Mouse (Mus musculus): ENCODE results near the gene Szrd1.

Gene Szrd1

DNA sequence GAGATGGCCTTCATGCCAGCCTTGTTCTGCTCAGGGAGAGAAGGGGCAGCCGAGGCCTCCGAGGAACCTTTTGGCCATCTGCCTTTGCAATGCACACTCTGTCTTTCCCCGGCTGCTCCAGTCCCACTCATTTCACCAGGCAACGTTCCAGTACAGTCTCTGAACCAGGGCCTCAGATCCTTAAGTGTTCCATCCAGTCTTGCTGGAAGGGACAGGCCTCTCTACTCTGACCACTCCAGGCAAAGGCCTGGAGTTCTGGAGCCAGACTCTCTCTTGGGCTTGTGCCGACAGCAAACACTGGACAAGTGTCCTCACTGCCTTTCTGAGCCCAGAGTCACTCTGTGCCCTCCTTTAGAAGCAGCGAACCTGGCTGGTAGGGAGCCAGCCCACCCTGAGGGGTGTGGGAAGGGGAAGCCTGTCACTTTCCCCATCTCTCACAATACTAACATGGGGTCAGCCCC lies 25.0 kb downstream of the Szrd1 start:
- DNase-seq (ENCODE audit: low spot score in 2 of 2) = no peak

DNA sequence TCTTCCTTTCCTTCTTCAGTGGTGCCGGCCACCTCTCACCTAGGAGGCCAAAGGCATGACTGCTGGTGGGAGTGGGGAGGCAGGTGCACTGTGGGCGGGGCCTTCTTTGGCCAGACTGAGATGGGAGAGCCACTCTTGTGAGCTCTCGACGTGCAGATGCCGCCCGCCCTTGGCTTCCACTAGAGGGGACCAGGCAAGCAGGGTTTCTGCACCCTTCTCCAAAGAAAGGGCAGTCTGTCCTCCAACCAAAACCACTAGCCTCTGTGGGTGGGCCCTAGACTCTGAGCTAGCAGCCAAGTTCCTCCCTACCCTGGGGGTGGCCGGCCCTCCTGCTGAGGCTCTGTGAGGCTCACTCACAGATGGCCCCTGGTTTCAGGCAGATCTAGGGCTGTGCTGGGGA lies 25.7 kb downstream of the Szrd1 start:
- DNase-seq (ENCODE audit: low spot score in 2 of 2) = no peak

DNA sequence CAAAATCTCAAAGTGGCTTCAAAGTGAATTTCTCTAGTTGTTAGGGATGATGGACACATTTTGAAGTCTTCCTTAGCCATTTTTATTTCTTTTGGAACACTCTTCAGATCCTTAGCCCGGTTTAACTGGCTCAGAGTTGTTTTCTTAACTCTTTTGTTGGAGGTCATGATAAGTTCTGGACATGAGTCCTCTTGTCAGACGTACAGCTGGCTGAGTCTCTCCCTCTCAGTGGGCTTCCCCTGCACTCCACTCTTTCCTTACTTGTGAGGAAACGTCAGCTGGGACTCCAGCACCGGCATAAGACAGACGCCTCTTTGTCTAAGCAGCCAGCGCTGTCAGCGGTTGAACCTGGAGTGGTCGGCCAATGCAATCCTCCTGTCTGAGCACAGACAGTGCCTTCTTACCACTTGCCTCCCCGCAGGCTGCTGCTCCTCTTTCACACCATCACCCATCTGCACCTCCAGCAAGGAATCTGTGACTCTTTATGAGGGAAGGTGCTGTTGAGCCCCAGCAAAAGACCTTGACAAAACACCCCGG lies 31.3 kb downstream of the Szrd1 start:
- DNase-seq (ENCODE audit: low spot score in 2 of 2) = no peak

DNA sequence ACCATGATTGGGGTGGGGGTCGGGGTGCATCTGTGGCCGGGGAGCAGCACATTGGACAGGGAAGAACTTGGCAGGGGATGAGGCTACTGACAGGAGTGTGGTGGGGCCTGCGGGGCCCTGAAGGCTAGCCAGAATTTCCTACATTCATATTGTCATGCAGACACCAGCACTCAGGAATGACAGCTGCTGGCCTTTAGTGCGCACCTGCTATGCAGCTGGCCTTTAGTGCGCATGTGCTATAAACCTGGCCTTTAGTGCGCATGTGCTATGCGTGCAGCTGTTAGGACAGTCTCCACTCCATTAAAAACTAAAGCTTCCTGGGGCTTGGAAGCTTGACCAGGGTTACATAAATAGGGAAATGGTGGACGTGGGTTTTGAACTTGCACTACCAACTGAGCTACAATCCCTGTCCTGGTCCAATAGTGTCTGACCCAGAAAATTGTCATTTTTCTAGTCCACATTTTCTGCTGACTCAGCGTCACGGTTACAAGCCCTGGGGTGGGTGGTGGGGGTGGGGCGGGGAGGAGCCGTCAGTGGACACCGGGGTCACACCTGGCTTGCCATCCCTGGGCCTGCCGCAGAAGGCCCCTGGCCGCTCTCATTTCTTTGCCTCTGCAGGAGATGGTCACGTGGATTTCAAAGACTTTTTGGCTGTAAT lies 32.9 kb downstream of the Szrd1 start:
- DNase-seq (ENCODE audit: low spot score in 2 of 2) = no peak

DNA sequence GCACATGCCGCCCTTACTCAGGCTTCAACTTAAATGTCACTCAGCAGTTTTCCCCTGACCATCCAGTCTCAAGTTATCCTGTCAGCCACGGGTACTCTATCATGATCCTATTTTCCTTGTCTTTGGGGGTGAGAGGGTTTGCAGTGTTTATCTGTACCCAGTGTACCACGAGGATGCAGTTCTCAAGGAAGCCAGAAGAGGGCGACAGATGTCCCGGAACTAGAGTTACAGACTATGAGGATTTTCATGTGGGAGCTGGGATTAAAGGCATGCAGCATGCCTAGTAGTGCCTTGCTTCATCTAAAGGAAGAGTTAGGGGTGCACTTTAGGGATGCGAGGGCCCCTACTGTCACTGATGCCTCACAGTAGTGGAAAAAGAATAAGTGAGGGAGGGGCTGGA lies 37.7 kb downstream of the Szrd1 start:
- DNase-seq (ENCODE audit: low spot score in 2 of 2) = no peak

DNA sequence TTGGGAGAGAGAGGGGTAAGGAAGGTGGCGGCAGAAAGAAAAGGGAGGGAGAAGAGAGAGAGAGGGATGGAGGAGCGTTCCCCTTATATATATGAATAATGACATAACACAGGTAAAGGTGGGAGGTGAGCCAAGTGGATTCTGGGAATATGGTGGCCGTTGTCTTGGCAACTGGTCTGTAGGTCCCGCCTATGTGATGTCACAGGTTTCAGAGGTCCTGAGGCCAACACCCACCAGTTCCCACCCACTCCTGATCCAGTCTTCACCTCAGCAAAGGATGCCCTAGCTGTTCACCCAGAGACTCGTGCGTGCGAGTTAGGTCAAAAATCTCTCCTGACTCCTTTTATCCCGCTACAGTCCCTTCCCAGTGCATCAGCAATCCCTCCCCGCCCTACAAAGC lies 38.3 kb downstream of the Szrd1 start:
- no peak for DNase-seq (ENCODE audit: low spot score in 2 of 2)

DNA sequence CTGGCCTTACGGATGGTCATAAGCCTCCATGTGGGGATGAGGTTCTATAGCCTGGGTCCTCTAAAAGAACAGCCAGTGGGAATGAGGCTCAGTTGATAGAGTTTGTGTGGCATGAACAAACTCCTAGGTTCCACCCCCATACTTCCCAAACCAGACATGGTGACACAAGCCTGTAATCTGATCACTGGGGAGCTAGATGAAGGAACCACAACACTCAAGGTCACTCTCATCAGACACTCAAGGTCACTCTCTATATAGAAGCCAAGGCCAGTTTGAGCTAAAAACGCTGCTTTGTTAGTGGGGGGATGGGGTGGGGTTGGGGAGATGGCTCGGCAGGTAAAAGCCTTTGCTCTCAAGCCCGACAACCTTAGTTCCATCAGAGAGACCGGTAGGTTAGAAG lies 39.6 kb downstream of the Szrd1 start:
- no peak for DNase-seq (ENCODE audit: low spot score in 2 of 2)

DNA sequence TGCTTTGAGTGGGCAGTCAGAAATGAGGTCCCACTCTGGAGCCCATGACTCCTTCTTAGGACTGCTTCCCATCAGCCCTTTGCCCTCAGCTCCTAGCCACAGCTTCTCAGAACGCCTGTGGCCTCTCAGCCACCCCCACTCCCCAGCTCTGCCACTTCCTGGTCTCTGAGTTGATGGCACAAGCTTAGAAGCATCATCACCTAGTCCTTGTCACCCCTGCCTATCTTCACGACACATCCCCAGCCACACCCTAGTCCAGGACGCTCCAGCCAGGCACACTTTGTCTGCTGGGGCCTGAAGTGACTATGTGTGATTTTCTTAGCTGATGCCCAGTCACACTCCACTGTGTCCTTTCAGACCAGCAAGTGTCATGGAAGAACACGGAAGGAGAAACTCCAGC lies 40.6 kb downstream of the Szrd1 start:
- DNase-seq (ENCODE audit: low spot score in 2 of 2) = no peak

DNA sequence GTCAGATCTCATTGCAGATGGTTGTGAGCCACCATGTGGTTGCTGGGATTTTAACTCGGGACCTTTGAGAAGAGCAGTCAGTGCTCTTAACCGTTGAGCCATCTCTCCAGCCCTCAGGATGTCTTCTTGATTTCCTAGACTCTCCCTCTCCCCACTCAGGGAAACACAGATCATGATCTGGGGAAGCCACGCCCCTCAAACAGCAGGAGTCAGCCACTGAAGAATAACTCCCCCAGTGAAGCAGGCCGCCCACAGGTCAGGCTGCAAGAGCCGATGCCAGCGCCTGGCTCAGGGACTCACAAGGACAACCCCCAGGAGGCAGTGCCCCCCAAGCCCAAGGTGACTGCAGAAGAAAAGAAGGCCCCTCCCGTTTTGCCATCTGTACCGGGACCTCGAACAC lies 42.9 kb downstream of the Szrd1 start:
- DNase-seq (ENCODE audit: low spot score in 2 of 2) = no peak

DNA sequence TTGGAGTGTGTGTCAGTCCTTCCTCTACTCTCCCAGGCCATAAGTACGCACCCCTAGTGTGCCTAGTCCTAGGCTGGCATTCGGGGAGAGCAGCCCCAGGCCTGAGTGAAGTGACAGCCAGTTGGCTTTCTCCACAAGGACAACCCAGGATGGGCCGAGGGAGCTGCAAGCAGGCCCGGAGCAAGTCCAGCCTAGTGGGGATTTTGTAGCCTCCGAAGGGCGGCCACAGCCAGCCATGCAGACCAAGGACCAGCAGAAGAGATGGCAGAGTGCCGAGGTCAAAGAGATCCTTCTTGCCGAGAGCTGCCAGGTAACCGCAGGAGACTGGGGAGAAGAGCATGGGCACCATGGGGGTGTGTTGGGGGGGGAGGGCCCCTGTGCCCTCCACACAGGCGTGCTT lies 44.6 kb downstream of the Szrd1 start:
- no peak for DNase-seq (ENCODE audit: low spot score in 2 of 2)

DNA sequence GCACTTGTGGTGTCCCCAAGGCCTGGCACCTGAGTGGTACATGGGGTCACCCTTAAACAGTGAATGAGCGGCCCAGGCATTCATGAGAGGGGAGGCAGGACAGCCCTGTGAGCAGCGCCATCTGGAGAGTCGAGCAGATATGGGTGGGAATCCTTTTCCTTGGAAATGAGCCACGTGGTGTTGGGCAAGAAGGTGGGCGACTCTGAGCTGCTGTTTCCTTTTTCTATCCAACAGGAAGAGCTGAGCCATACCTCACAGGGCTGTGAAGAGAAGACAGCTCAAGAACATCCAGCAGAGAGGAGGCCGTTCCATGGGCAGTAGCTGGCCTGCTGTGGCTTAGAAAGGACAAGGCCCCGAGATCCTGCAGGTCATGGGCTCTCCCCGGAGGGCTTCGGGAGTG lies 50.9 kb downstream of the Szrd1 start:
- DNase-seq (ENCODE audit: low spot score in 2 of 2) = no peak

DNA sequence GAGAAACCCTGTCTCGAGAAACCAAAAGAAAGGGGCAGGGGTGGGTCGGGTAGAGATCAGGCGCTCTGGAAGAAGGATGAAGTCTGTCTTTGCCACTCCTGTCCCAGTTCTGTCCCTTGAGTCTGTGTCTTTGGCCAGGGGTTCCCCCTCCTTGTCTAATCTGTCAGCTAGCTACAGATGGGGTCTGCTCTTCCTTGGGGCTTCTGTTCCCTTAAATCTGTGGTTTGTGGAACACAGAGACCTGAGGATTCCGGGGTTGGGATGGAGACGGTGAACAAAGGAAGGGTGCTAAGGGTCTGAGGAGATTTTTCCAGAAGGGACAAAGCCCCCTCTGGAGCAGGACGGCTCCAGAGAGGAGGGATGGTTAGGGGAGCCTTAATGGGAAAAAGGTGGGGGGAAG lies 51.5 kb downstream of the Szrd1 start, which contains the start of gene Spata21:
Spata21 (plus strand) TSS at position 301 of the 400 bp plus-strand sequence.
- no peak for DNase-seq (ENCODE audit: low spot score in 2 of 2)

DNA sequence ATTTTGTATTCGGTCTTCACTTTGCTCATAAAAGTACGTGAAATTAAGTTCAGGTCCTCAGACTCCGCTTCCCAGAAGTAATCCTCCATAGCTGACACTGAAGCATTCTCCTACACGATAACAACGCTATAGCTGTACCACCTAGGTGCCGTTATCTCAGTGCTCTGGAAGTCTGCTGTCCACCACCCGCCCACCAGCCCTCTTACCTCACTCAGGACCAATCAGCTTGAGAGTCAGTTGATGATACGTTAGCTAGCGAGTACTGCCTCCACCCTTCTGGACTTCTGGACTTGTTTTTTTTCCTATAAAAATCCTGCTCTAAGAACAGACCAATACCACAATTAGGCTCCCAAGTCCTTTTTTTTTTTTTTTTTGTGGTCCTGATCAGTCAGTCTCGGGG lies 52.7 kb downstream of the Szrd1 start:
- DNase-seq (ENCODE audit: low spot score in 2 of 2) = no peak

DNA sequence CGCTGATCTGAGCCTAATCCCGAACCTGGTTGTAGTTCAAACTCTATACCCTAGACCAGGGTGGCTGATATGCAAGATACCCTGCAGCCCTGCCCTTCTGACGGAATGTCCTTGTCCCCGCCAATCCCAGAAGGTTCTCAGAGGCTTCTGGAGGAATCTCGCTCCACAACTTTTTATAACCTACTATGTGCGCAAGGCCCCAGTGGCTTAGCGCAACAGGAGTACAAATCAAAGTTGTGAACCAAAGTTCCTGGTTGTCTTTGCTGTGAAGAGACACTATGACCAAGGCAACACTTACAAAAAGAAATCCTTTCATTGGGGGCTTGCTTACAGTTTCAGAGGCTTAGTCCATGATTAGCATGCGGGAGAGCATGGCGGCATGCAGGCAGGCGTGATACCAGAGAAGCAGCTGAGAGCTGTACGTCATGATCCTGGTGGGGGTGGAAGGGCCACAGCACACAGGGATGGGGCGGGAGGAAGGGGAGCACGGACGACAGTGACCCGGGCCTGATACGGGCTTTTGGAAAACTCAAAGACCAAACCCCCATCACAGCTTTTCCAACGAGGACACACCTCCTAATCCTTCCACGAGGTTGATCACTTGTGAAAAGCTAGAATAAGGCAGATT lies 61.0 kb downstream of the Szrd1 start:
- DNase-seq (ENCODE audit: low spot score in 2 of 2) = no peak

DNA sequence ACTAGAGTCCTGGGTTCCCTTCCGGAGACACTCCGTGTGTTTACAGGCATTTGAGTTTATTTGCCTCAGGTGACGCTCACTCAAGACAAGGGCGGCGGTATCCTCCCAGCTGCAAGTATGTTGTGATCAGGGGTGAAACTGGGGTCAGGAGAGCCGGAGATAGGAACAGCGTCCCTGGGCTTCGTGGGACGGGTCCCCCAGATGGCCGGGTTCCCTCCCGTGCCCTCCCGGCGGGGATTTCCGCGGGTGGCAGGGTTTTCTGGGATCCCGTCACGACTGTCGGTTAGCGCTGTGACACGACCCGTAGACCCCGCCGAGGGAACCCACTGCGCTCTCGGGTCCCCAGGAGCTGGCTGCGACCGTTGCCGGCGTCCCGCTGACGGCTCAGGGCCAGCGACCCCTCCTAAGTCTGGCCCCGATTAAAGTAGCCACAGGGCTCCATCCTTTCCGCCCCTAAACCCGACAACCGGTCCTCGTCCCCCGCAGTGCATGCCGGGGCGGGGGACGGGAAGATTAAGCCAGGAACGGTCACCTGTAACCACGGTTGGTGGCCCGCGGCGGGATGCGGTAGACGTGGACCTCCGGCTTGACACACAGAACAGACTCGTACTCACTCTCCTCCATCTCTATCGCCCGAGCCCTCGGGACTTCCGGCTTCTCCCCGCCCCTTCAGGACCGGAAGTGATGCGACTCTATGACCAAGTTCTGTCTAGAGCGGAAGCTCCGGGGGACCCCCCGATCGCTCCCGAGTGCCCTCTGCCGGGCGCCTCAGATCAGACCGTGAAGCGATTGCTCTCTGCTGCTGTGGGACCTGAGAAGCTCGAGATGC lies 61.7 kb downstream of the Szrd1 start, which contains the start of gene Necap2:
Necap2 (minus strand) TSS at position 677 of the 829 bp plus-strand sequence.
- peak; percentile 93 to 95 for DNase-seq (ENCODE audit: low spot score in 2 of 2)

DNA sequence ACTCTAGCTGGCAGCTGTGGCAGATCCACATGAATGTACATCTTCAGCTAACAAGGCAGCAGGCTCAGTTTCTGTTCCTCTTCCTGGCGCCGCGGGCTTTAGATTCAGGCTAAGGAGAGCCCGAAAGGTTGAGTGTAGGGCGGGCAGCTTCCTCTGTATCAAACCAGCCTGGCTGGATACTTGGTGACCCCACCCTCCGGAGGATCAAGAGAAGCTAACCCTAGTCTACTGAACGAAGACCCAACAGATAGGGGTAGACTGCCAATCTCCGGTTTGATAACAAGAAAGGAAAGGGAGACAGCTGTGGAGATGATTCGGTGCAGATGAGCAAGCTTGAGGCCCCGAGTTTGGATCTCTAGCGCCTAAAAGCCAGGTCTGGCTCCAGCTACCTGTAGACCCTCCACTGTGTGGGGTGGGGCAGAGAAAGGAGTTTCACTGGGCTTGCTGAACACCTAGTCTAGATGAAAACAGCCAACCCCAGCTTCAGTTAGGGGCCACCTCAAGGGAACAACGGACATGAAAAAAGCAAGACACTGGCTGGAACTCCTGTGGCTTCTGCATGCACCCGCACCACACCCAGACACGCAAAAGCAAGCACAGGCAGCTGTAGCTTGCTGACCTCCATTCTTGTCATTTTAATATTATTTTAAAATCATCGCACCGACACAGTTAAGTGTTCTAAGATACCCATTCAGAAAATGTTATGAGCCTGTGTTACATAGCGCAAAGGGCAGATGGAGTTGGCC lies 62.6 kb downstream of the Szrd1 start:
- peak in 1 of 2 experiments; percentile 69 for DNase-seq (ENCODE audit: low spot score in 2 of 2)

DNA sequence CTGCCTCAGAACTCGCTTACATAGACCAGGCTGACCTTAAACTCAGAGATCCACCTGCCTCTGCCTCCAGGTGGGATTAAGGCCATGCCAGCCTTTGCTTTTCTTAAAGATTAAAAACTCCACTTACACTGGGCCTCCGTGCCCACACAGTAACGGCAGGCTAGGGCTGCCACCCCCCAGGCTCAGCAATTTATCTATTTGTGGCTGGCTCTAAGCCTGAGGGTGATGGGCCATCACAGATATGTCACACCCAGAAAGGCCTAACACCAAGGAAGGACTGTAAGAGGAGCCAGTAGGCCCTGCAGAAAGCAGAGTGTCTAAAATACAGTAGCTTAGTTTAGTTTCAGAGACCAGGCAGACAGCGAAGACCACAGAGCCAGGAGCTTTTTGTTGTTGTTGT lies 65.5 kb downstream of the Szrd1 start:
- no peak for DNase-seq (ENCODE audit: low spot score in 2 of 2)

DNA sequence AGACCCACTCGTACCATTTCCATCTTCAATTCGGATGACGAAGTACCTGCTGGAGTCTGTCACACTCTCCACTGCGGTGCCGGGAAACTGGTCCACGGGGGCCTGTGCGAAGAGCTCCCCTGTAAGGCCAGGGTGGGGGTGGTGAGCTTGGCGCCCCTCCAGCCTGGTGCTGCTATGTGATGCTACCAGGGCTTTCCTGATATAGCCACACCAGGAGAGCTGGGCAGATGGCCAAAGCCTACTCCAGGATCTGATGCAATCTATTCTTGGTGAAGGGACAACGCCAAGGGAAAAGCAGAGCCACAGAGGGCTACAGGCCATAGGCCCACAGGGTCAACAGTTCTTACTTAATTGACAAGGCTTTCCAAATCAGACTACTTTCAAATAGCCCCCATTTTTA lies 65.9 kb downstream of the Szrd1 start:
- DNase-seq (ENCODE audit: low spot score in 2 of 2) = no peak

DNA sequence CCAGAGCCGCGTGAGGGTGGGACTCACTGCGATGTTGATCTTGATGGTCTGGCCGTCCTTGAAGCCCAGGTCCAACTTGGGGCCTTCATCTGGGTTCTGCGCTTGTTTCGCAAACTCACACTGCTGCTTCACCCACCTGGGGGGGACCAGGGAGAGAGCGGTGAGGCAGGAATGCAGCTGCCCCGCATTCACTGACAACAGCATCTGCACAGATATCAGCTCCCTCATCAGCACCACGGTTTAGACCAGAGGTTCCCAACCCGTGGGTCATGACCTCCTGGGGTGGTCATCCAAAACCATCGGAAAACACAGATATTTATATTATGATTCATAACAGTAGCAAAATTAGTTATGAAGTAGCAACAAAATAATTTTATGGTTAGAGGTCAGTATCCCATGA lies 67.1 kb downstream of the Szrd1 start:
- DNase-seq (ENCODE audit: low spot score in 2 of 2) = no peak

DNA sequence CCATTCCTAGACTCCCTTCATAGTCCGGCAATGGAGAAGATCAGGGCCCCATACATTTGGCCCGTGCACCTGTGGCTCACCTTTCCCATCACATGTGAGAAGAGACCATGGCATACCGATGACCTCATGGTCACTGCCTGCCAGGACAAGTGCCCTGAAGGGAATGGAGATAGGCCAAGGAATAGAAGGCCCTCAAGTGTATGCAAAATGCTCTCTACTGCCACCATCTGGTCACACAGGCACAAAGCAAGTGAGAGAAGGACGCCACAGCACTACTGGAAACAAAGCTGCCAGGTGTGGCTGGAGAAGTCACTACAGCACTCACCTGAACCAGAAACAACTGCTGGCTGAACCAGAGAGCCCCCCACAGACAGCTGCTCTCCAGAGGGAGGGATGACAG lies 69.8 kb downstream of the Szrd1 start:
- peak; percentile 30 to 54 for DNase-seq (ENCODE audit: low spot score in 2 of 2)

DNA sequence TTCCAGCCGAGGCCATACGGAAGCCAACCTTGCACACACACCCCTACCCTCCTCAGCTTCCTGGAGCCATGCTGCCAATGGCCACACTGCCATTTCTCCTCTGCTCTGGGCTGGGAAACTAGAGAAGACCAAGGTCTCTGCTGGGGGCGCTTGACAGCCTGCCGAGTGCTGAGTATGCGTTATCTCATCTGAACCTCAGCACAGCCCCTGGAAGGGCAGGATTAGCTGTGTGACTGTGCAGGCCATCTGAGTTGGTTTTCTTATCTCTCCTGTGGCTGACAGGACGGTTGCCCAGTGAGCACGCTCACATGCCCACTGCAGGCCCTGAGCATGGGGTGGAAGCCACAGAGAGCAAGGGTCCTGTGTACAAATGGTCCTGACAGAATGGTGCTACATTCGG lies 70.9 kb downstream of the Szrd1 start:
- DNase-seq (ENCODE audit: low spot score in 2 of 2) = no peak

All from natural killer cell, adult 2 months (primary cell).